Comparison of ENCODE assay signal across 21 mouse cellular contexts in the genomic region with DNA sequence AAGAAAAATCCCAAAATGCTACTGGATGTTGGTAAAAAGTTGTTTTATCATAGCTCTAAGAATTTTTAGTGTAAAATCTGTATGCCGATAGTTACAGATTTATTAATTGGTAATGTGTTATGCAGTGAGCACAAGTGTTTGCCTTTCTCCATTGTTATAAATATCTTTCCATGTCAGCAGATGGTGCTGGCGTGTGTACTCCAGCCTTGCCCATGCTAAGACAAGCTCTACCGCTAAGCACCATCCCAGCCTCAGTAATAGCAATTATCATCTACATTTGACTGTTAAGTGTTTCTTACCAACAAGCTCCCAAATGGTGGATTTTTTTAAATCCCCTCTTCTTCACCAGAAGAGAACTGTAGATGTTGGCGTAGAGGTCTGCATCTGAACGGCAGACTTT.
"Had no signal": no experiment of that assay in that cellular context is flagged by ENCODE, and none has a peak within 500 bp of the region (broad histone marks: within the 10 kb centered on the region; RNA-seq: fewer than 3 reads in every experiment).

No protein-coding gene starts in this region.

- H3K4me3 ChIP-seq: gastrocnemius, adult 2 months; heart, adult 2 months; heart, embryonic 13.5 days; heart, embryonic 15.5 days; hindbrain, embryonic 10.5 days; hindbrain, embryonic 12.5 days; intestine, embryonic 15.5 days; limb, embryonic 13.5 days; limb, embryonic 15.5 days; liver, embryonic 12.5 days had no signal

- DNase-seq: gastrocnemius, adult 2 months; gastrocnemius, postnatal 10 days; gastrocnemius, postnatal 25 days; heart, adult 2 months; heart, postnatal 4 days; kidney, adult 18-20 months; kidney, adult 8-10 months; kidney, postnatal 10 days; kidney, postnatal 25 days; kidney, postnatal 4 days; left cerebral cortex, postnatal 4 days had no signal

- H3K27ac ChIP-seq: gastrocnemius, adult 2 months; heart, adult 2 months; heart, embryonic 13.5 days; heart, embryonic 15.5 days; hindbrain, embryonic 10.5 days; hindbrain, embryonic 12.5 days; hindbrain, embryonic 14.5 days; intestine, embryonic 15.5 days; limb, embryonic 13.5 days; limb, embryonic 15.5 days; liver, embryonic 12.5 days; liver, embryonic 14.5 days had no signal

- H3K27me3 ChIP-seq: heart, embryonic 13.5 days; heart, embryonic 15.5 days; hindbrain, embryonic 12.5 days; intestine, embryonic 15.5 days; limb, embryonic 13.5 days; limb, embryonic 15.5 days; liver, embryonic 12.5 days had no signal

- H3K4me1 ChIP-seq: heart, embryonic 13.5 days; heart, embryonic 15.5 days; hindbrain, embryonic 10.5 days; hindbrain, embryonic 12.5 days; intestine, embryonic 15.5 days; limb, embryonic 13.5 days; limb, embryonic 15.5 days; liver, embryonic 12.5 days had no signal
